Mouse (Mus musculus): ENCODE data around the gene Mrm1.
A peak's percentile ranks its signal among the peaks of the same experiment; 100 is the strongest.

Mrm1 gene

GRCm38 (mm10) chr11:84813724-84814510 is 5.4 kb downstream of the Mrm1 start:
- DNase-seq (ENCODE audit: low read depth, low spot score): peak; percentile 85

- DNase-seq (ENCODE audit: low read depth, low spot score): no peak
Observed at GRCm38 (mm10) chr11:84804373-84804772, 14.9 kb downstream of the Mrm1 start.

GRCm38 (mm10) chr11:84797627-84798353 is 21.5 kb downstream of the Mrm1 start:
- peak; percentile 86 for DNase-seq (ENCODE audit: low read depth, low spot score)

GRCm38 (mm10) chr11:84797026-84797425 is 22.3 kb downstream of the Mrm1 start:
- DNase-seq (ENCODE audit: low read depth, low spot score): no peak

- DNase-seq (ENCODE audit: low read depth, low spot score): peak; percentile 78
Observed at GRCm38 (mm10) chr11:84794496-84795113, 24.7 kb downstream of the Mrm1 start.

- no peak for DNase-seq (ENCODE audit: low read depth, low spot score)
Observed at GRCm38 (mm10) chr11:84793545-84793944, 25.8 kb downstream of the Mrm1 start.

GRCm38 (mm10) chr11:84790383-84790782 is 28.9 kb downstream of the Mrm1 start:
- DNase-seq (ENCODE audit: low read depth, low spot score): no peak

- no peak for DNase-seq (ENCODE audit: low read depth, low spot score)
Observed at GRCm38 (mm10) chr11:84780143-84780870, 39.0 kb downstream of the Mrm1 start.

- no peak for DNase-seq (ENCODE audit: low read depth, low spot score)
Observed at GRCm38 (mm10) chr11:84775560-84775959, 43.8 kb downstream of the Mrm1 start.

GRCm38 (mm10) chr11:84774870-84775514 is 44.3 kb downstream of the Mrm1 start:
- no peak for DNase-seq (ENCODE audit: low read depth, low spot score)

GRCm38 (mm10) chr11:84767898-84768297 is 51.4 kb downstream of the Mrm1 start:
- no peak for DNase-seq (ENCODE audit: low read depth, low spot score)

GRCm38 (mm10) chr11:84765125-84765524 is 54.2 kb downstream of the Mrm1 start:
- no peak for DNase-seq (ENCODE audit: low read depth, low spot score)

GRCm38 (mm10) chr11:84764527-84764961 is 54.8 kb downstream of the Mrm1 start:
- DNase-seq (ENCODE audit: low read depth, low spot score): peak; percentile 56

- DNase-seq (ENCODE audit: low read depth, low spot score): no peak
Observed at GRCm38 (mm10) chr11:84764116-84764515, 55.2 kb downstream of the Mrm1 start.
